Mouse (Mus musculus): ENCODE measurements around the gene Lsm11. TPM values are rescaled to one million over a fixed set of nuclear protein-coding genes. Genes with fewer than 3 reads are reported as not detected.

The Lsm11 gene
- polyA plus RNA-seq, 1 experiment from 2014 or later = 8.3 TPM

GRCm38 (mm10) chr11:45968466-45968865, 23.7 kb upstream of the Lsm11 start:
- H3K9ac ChIP-seq (ENCODE audit: low read depth, low read length) = no peak overlapping the region
- no peak for DNase-seq (ENCODE audit: low spot score)
- 82% methylated on average over 3 of the region's 3 CpGs for WGBS
- H3K36me3 ChIP-seq (ENCODE audit: control insufficient read depth, insufficient read depth, low read length) = no peaks in the 10 kb centered on the region
- no peak overlapping the region for H3K4me3 ChIP-seq (ENCODE audit: low read depth, low read length)
- no peak overlapping the region for H3K4me2 ChIP-seq
- H3K27ac ChIP-seq (ENCODE audit: low read depth, low read length) = no peak overlapping the region
- H3K4me1 ChIP-seq (replicated peaks; ENCODE audit: control insufficient read depth, insufficient read depth, low read length) = no peaks in the 10 kb centered on the region
- no peaks in the 10 kb centered on the region for H3K27me3 ChIP-seq (replicated peaks; ENCODE audit: control insufficient read depth, insufficient read depth, low read length)
- no peaks in the 10 kb centered on the region for H3K9me3 ChIP-seq (ENCODE audit: control insufficient read depth, low read length)
- ATAC-seq (replicated peaks; ENCODE audit: low FRiP score) = no peak

DNA sequence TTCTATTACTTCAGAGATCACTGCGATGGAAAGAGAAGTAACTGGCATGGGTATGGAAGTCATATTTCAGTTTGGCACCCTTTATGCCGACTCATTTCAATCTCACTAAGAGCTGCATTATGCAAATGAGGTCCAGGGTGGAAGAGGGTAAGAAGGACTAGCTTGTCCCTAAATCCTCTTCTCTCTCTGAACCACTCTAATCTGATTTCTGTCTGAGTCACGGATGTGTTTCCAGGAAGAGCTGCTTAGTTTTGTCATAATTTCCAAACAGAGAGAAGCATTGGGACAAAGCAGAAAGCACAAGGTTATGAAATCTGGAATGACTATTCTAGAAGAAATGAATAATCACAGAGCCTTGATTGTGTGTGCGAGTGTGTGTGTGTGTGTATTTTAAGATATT, 22.2 kb upstream of the Lsm11 start:
- Histone ChIP-seq H3K9me3 (ENCODE audit: control insufficient read depth, low read length) (no peaks in the 10 kb centered on the region), H3K4me2 (no peak overlapping the region), H3K9ac (ENCODE audit: low read depth, low read length) (no peak overlapping the region), H3K27me3 (replicated peaks; ENCODE audit: control insufficient read depth, insufficient read depth, low read length) (no peaks in the 10 kb centered on the region), H3K4me3 (ENCODE audit: low read depth, low read length) (no peak overlapping the region), H3K36me3 (ENCODE audit: control insufficient read depth, insufficient read depth, low read length) (no peaks in the 10 kb centered on the region), H3K4me1 (replicated peaks; ENCODE audit: control insufficient read depth, insufficient read depth, low read length) (no peaks in the 10 kb centered on the region), H3K27ac (ENCODE audit: low read depth, low read length) (no peak overlapping the region)
- ATAC-seq (replicated peaks; ENCODE audit: low FRiP score) = no peak
- DNase-seq (ENCODE audit: low spot score) = no peak
- 83% methylated on average over 4 of the region's 4 CpGs for WGBS

- no peak for ATAC-seq (replicated peaks; ENCODE audit: low FRiP score)
- H3K27ac ChIP-seq (ENCODE audit: low read depth, low read length) = no peak overlapping the region
- H3K4me3 ChIP-seq (ENCODE audit: low read depth, low read length) = no peak overlapping the region
- no peaks in the 10 kb centered on the region for H3K36me3 ChIP-seq (ENCODE audit: control insufficient read depth, insufficient read depth, low read length)
- no peaks in the 10 kb centered on the region for H3K4me1 ChIP-seq (replicated peaks; ENCODE audit: control insufficient read depth, insufficient read depth, low read length)
- H3K9ac ChIP-seq (ENCODE audit: low read depth, low read length) = no peak overlapping the region
- DNase-seq (ENCODE audit: low spot score) = no peak
- 79% methylated on average over 5 of the region's 5 CpGs for WGBS
- H3K27me3 ChIP-seq (replicated peaks; ENCODE audit: control insufficient read depth, insufficient read depth, low read length) = no peaks in the 10 kb centered on the region
- no peak overlapping the region for H3K4me2 ChIP-seq
- H3K9me3 ChIP-seq (ENCODE audit: control insufficient read depth, low read length) = no peaks in the 10 kb centered on the region
Observed at GRCm38 (mm10) chr11:45960003-45960402, 15.3 kb upstream of the Lsm11 start.

GRCm38 (mm10) chr11:45959598-45959997, 14.9 kb upstream of the Lsm11 start:
- Histone ChIP-seq H3K4me2 (no peak overlapping the region), H3K36me3 (ENCODE audit: control insufficient read depth, insufficient read depth, low read length) (no peaks in the 10 kb centered on the region), H3K9ac (ENCODE audit: low read depth, low read length) (no peak overlapping the region), H3K4me3 (ENCODE audit: low read depth, low read length) (no peak overlapping the region), H3K27me3 (replicated peaks; ENCODE audit: control insufficient read depth, insufficient read depth, low read length) (no peaks in the 10 kb centered on the region), H3K4me1 (replicated peaks; ENCODE audit: control insufficient read depth, insufficient read depth, low read length) (no peaks in the 10 kb centered on the region; the same call in 1 of the 2 replicates), H3K27ac (ENCODE audit: low read depth, low read length) (no peak overlapping the region), H3K9me3 (ENCODE audit: control insufficient read depth, low read length) (no peaks in the 10 kb centered on the region)
- no peak for ATAC-seq (replicated peaks; ENCODE audit: low FRiP score)
- no peak for DNase-seq (ENCODE audit: low spot score)
- 72% methylated on average over 3 of the region's 3 CpGs for WGBS

GRCm38 (mm10) chr11:45955127-45955627, 10.4 kb upstream of the Lsm11 start, which contains the start of gene Thg1l:
Gene Thg1l, minus strand, starts transcription at chr11:45955494.
- H3K4me3 ChIP-seq (ENCODE audit: low read depth, low read length) = peak within 1 kb of the TSS; percentile 60
- ATAC-seq (replicated peaks; ENCODE audit: low FRiP score) (peak; percentile 99), DNase-seq (ENCODE audit: low spot score) (peak; percentile 93)
- H3K36me3 ChIP-seq (ENCODE audit: control insufficient read depth, insufficient read depth, low read length) = peaks cover under 1% of the 10 kb centered on the region
- no peaks in the 10 kb centered on the region for H3K27me3 ChIP-seq (replicated peaks; ENCODE audit: control insufficient read depth, insufficient read depth, low read length)
- no peak within 1 kb of the TSS for H3K27ac ChIP-seq (ENCODE audit: low read depth, low read length)
- peak within 1 kb of the TSS; percentile 86 for H3K4me2 ChIP-seq
- H3K9me3 ChIP-seq (ENCODE audit: control insufficient read depth, low read length) = no peaks in the 10 kb centered on the region
- peaks cover 2% of the 10 kb centered on the region for H3K4me1 ChIP-seq (replicated peaks; ENCODE audit: control insufficient read depth, insufficient read depth, low read length)
- H3K9ac ChIP-seq (ENCODE audit: low read depth, low read length) = peak within 1 kb of the TSS; percentile 66
- WGBS = under 1% methylated on average over 32 of the region's 32 CpGs

GRCm38 (mm10) chr11:45947491-45947890, 2.8 kb upstream of the Lsm11 start:
- no peak for ATAC-seq (replicated peaks; ENCODE audit: low FRiP score)
- H3K27ac ChIP-seq (ENCODE audit: low read depth, low read length) = no peak overlapping the region
- no peak for DNase-seq (ENCODE audit: low spot score)
- H3K9ac ChIP-seq (ENCODE audit: low read depth, low read length) = no peak overlapping the region
- H3K4me1 ChIP-seq (replicated peaks; ENCODE audit: control insufficient read depth, insufficient read depth, low read length) = peaks cover 8% of the 10 kb centered on the region
- H3K36me3 ChIP-seq (ENCODE audit: control insufficient read depth, insufficient read depth, low read length) = peaks cover 13% of the 10 kb centered on the region
- H3K4me3 ChIP-seq (ENCODE audit: low read depth, low read length) = no peak overlapping the region
- 77% methylated on average over 2 of the region's 2 CpGs for WGBS
- H3K27me3 ChIP-seq (replicated peaks; ENCODE audit: control insufficient read depth, insufficient read depth, low read length) = no peaks in the 10 kb centered on the region
- H3K4me2 ChIP-seq = no peak overlapping the region
- H3K9me3 ChIP-seq (ENCODE audit: control insufficient read depth, low read length) = no peaks in the 10 kb centered on the region

DNA sequence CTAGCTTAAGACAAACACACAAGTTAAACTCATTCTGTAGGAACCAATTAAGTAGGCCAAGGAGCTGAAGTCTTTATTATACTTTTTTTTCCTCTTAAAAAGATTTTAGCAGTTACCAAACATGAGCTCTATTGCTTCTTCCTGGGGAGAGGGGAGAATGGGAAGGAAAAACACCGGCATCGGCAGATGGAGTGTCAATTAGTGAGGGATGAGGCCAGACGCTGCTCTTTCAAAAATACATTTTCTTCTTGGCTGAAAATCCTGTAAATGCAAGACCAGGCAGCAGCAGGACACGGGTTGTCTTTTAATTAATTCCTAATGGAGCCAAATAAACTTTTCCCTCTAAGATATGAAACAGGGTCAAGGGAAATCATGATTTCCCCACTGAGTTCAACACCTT, 2.1 kb upstream of the Lsm11 start:
- H3K4me3 ChIP-seq (ENCODE audit: low read depth, low read length) = no peak overlapping the region
- 82% methylated on average over 4 of the region's 4 CpGs for WGBS
- ATAC-seq (replicated peaks; ENCODE audit: low FRiP score) = no peak
- H3K36me3 ChIP-seq (ENCODE audit: control insufficient read depth, insufficient read depth, low read length) = peaks cover 13% of the 10 kb centered on the region
- no peaks in the 10 kb centered on the region for H3K27me3 ChIP-seq (replicated peaks; ENCODE audit: control insufficient read depth, insufficient read depth, low read length)
- H3K9me3 ChIP-seq (ENCODE audit: control insufficient read depth, low read length) = no peaks in the 10 kb centered on the region
- no peak overlapping the region for H3K27ac ChIP-seq (ENCODE audit: low read depth, low read length)
- DNase-seq (ENCODE audit: low spot score) = no peak
- H3K9ac ChIP-seq (ENCODE audit: low read depth, low read length) = no peak overlapping the region
- no peak overlapping the region for H3K4me2 ChIP-seq
- peaks cover 8% of the 10 kb centered on the region for H3K4me1 ChIP-seq (replicated peaks; ENCODE audit: control insufficient read depth, insufficient read depth, low read length)

DNA sequence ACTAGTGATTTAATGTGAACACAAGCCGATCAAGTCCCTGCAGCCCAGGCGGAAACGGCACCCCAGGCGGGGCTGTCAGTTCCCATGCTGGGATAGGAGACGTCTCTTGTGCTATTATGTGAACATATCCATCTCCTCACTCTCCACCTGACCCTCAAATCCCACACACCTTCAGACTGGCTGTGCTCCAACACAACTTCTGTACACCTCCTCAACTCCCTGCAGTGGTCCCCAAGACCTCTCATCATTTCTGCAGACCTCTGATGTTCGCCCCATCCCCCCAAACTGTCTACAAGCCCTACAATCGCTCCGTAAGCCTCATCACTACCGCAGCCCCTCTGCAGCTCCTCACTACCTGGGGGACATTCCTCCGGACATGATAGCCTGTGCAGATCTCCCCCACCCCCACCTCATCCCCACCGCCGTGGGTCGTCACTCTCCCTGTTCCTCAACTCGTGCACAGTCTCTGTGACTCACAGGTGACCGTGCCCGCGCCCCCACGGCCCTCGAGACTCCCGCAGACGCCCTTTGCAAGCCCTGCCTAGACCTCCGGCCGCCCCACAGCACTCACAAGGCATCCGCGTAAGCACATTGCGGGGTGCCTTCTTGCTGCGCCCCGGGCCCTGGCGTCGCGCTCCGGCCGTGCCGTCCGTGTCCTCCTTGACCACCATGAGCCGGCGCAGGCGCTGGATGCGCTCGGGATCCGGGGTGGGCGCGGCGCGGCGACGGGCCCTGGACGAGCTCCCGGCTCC, 668 bp downstream of the Lsm11 start:
- DNase-seq (ENCODE audit: low spot score) (peak; percentile 55), ATAC-seq (replicated peaks; ENCODE audit: low FRiP score) (peak; percentile 48)
- peak overlapping the region; percentile 92 for H3K4me3 ChIP-seq (ENCODE audit: low read depth, low read length)

More for the DNA sequence above, 668 bp downstream of the Lsm11 start:
- H3K9me3 ChIP-seq (ENCODE audit: control insufficient read depth, low read length) = no peaks in the 10 kb centered on the region
- peaks cover 4% of the 10 kb centered on the region for H3K36me3 ChIP-seq (ENCODE audit: control insufficient read depth, insufficient read depth, low read length)
- no peaks in the 10 kb centered on the region for H3K27me3 ChIP-seq (replicated peaks; ENCODE audit: control insufficient read depth, insufficient read depth, low read length)
- H3K27ac ChIP-seq (ENCODE audit: low read depth, low read length) = peak overlapping the region; percentile 41
- peaks cover 8% of the 10 kb centered on the region for H3K4me1 ChIP-seq (replicated peaks; ENCODE audit: control insufficient read depth, insufficient read depth, low read length)
- H3K4me2 ChIP-seq = peak overlapping the region; percentile 95
- WGBS = under 1% methylated on average over 49 of the region's 49 CpGs
- H3K9ac ChIP-seq (ENCODE audit: low read depth, low read length) = peak overlapping the region; percentile 92

Measured in liver, embryonic 11.5 days (tissue).